Mouse (Mus musculus) limb, embryonic 14.5 days (tissue): ENCODE measurements around the gene Zfp28. TPM values are rescaled to one million over a fixed set of nuclear protein-coding genes. Genes with fewer than 3 reads are reported as not detected.
A peak's percentile ranks its signal among the peaks of the same experiment; 100 is the strongest.

Source experiments
- ATAC-seq: fragments of 200-750 bp; cut with Nextera tagmentation; 2 replicates; pipeline ENCODE4 v1.8.0; 2017; ENCODE audit warnings: low read depth, moderate number of reproducible peaks, moderate TSS enrichment; ENCODE audit not compliant: low FRiP score
- DNase-seq: peaks from one replicate; pipeline ENCODE4 v3.0.0-alpha.2; 2015; ENCODE audit warnings: low spot score
- H3K27ac ChIP-seq: fragments of 300-500 bp; sonication (generic); replicated peaks from 2 replicates; pipeline ENCODE4 v1.5.1; 2014; ENCODE audit warnings: low read depth, mild to moderate bottlenecking, low read length, moderate library complexity, mixed read lengths
- H3K27me3 ChIP-seq: fragments of 300-500 bp; sonication (generic); 2 replicates; pipeline ENCODE4 v1.6.1; 2014; ENCODE audit warnings: low read length, mixed read lengths; ENCODE audit not compliant: control insufficient read depth, insufficient read depth
- H3K36me3 ChIP-seq: fragments of 300-500 bp; sonication (generic); 2 replicates; pipeline ENCODE4 v1.6.1; 2014; ENCODE audit warnings: mild to moderate bottlenecking, low read length, moderate library complexity, mixed read lengths; ENCODE audit not compliant: control insufficient read depth, insufficient read depth
- H3K4me1 ChIP-seq: fragments of 300-500 bp; sonication (generic); 2 replicates; pipeline ENCODE4 v1.6.1; 2014; ENCODE audit warnings: antibody characterized with exemption, low read length, mixed read lengths; ENCODE audit not compliant: control insufficient read depth, insufficient read depth
- H3K4me2 ChIP-seq: fragments of 300-500 bp; sonication (generic); replicated peaks from 2 replicates; pipeline ENCODE4 v1.6.1; 2014; ENCODE audit warnings: low read depth, mild to moderate bottlenecking, low read length, moderate library complexity; ENCODE audit not compliant: severe bottlenecking
- H3K4me3 ChIP-seq: fragments of 300-500 bp; sonication (generic); replicated peaks from 2 replicates; pipeline ENCODE4 v1.5.1; 2014; ENCODE audit warnings: low read length
- H3K9ac ChIP-seq: fragments of 300-500 bp; sonication (generic); 2 replicates; pipeline ENCODE4 v1.6.1; 2014; ENCODE audit warnings: mild to moderate bottlenecking, low read depth, low read length, moderate library complexity; ENCODE audit not compliant: severe bottlenecking
- H3K9me3 ChIP-seq: fragments of 300-500 bp; sonication (generic); 2 replicates; pipeline ENCODE4 v1.6.1; 2016; ENCODE audit warnings: low read length; ENCODE audit not compliant: control insufficient read depth
- POLR2A ChIP-seq: fragments of 200-500 bp; IDR thresholded peaks from 2 replicates; pipeline ENCODE4 v1.8.0; 2012; ENCODE audit warnings: inconsistent platforms, mild to moderate bottlenecking, moderate library complexity, borderline replicate concordance; ENCODE audit not compliant: insufficient read depth, insufficient read length; ENCODE audit errors: extremely low read depth
- WGBS: fragments of 180-500 bp; shearing (Covaris S2); extraction: QIAGEN DNeasy Blood & Tissue Kit; methylation state at CpG from one replicate; pipeline ENCODE4 v1.1.7; 2014; 5-methylcytosine and 5-hydroxymethylcytosine counted together
- polyA plus RNA-seq, 2 experiments: library from polyadenylated mRNA; depleted of rRNA in 1 of 2; stranded (reverse) in 1 of 2; unstranded in 1 of 2; fragments of >200 nt; fragmentation: Nextera tagmentation in 1 of 2; extraction: Ambion mirVana in 1 of 2; gene quantifications; 2 replicates each; pipeline versions ENCODE4 v1.2.1 to v1.2.3; 2012 to 2014

Zfp28 gene
- polyA plus RNA-seq, 2 experiments = 11.0 to 11.1 TPM

DNA sequence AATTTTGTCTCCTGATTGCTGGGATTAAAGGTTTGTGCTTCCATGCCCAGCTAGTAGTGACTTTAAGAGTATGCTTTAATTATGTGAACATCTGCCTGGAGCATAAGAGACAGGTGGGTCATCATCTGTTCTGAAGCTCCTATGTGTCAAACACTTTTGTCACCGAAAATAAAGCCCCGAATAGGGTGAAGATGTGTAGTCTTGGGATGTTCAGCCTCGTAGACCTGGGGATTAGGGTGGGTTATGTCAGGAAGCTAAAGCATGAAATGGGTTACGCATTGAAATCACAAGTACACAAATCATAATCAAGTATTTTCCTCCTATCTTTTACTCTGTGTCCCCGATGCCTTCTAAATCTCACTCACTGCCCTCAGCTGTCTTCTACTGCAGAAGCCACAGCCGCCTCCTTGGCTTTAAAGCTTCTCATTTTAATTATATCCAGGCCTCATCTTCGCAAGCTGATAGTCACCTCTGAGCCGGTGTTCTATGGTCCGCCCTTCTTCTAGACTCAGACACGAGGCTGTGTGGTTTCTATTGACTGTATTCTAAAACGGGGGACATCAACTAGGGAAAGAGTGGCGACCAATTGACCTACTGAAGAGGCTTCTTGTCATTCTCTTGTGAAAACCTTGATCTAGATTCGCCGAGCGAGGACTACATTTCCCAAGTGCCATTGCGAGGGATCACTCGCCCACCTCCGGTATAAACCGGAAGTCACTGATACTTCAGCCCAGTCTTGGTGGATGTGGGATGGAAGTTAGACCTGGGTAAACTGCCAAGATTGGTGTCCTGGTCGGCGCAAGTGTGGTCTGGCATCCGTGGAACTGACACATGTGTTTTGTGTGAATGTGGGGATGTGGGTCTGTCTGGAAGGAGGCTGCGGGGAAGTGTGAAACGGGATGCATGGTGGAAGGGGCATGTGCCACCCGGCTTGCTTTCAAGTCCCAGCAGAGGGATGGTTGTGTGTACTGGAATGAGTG lies 15.2 kb downstream of the Zfp28 start, which contains the start of gene Smim17:
Gene Smim17, plus strand, starts transcription at position 720 of the 980 bp plus-strand sequence.
- Histone ChIP-seq H3K27ac (no peak within 1 kb of the TSS), H3K4me3 (peak within 1 kb of the TSS; percentile 46), H3K27me3 (no peaks in the 10 kb centered on the region), H3K36me3 (peaks cover 12% of the 10 kb centered on the region), H3K4me2 (peak within 1 kb of the TSS; percentile 70), H3K9ac (peak within 1 kb of the TSS; percentile 60), H3K4me1 (peaks cover 5% of the 10 kb centered on the region; the same call in 1 of the 2 replicates), H3K9me3 (no peaks in the 10 kb centered on the region)
- TF ChIP-seq POLR2A = no peak
- DNase-seq (peak; percentile 75), ATAC-seq (peak; percentile 76)
- 24% methylated on average over 25 of the region's 25 CpGs for WGBS

DNA sequence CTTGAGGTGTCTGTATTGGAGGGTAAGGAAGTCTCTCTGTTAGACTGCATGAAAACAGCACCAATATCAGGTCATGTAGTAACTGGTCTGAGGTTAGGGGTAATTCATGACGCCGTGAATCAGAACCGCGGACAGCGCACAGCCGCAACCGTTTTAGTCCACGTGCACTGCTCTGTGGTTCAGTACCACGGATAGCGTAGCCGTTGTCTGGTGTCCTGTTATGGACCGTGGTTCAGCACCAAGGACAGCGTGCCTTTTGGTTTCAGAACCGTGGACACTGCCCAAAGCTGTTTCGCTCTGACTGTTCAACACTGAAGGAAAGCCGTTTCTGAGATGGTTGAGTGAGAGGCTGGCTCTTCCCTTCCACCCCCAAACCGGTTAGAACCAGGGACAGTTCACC lies 26.9 kb downstream of the Zfp28 start, which contains the start of gene Gm20715:
Gene Gm20715, plus strand, starts transcription at position 235 of the 400 bp plus-strand sequence.
- H3K4me3 ChIP-seq = no peak within 1 kb of the TSS
- no peaks in the 10 kb centered on the region for H3K27me3 ChIP-seq
- no peaks in the 10 kb centered on the region for H3K4me1 ChIP-seq
- no peak within 1 kb of the TSS for H3K4me2 ChIP-seq
- no peaks in the 10 kb centered on the region for H3K36me3 ChIP-seq
- H3K9me3 ChIP-seq = no peaks in the 10 kb centered on the region
- DNase-seq = peak; percentile 99
- no peak within 1 kb of the TSS for H3K9ac ChIP-seq
- H3K27ac ChIP-seq = no peak within 1 kb of the TSS
- WGBS = under 1% methylated on average over 17 of the region's 17 CpGs
- ATAC-seq = peak; percentile 96
- no peak for TF ChIP-seq POLR2A

DNA sequence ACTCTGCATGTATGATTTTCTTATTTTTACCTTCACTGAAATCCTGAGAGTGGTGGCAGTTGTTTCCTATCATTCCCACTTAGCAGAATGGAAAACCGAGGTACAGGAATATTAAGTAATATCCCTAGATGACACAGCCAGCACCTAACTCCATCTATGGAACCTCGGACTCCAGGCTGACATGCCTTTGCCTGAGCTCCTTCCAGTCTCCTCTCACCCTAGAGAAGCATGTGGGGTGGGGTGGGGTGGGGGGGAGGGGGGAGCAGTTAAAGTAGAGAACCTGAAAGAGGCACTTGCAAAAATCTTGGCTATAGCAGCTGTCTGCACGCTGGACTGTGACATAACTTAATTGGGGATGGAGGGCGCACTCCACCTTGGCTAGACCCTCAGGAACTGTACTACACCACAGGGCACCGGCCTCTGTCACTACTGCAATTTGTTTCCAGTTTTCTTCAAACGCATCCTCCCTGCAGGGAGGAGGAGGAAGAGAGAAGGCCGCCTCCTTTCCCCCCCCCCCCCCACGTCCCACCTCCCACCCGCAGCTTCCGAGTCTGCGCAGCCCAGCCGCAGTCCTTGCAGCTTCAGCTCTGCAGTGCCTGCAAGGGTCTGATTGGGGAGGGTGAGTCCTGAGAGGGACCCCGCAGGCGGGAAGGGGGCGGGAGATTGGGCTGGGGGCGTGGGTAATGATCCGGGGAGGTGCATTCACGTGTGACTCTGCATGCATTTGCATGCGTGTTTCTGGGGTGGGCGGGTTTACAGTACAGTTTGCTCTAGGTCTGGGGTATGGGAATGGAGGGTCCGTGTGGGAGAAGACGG lies 31.7 kb downstream of the Zfp28 start:
- ATAC-seq (no peak), DNase-seq (no peak)
- no peak for TF ChIP-seq POLR2A
- no peak overlapping the region for H3K4me2 ChIP-seq
- no peaks in the 10 kb centered on the region for H3K36me3 ChIP-seq
- H3K27me3 ChIP-seq = no peaks in the 10 kb centered on the region
- H3K9ac ChIP-seq = no peak overlapping the region
- H3K27ac ChIP-seq = no peak overlapping the region
- no peaks in the 10 kb centered on the region for H3K9me3 ChIP-seq
- WGBS = 9% methylated on average over 19 of the region's 22 CpGs
- no peak overlapping the region for H3K4me3 ChIP-seq
- H3K4me1 ChIP-seq = no peaks in the 10 kb centered on the region

DNA sequence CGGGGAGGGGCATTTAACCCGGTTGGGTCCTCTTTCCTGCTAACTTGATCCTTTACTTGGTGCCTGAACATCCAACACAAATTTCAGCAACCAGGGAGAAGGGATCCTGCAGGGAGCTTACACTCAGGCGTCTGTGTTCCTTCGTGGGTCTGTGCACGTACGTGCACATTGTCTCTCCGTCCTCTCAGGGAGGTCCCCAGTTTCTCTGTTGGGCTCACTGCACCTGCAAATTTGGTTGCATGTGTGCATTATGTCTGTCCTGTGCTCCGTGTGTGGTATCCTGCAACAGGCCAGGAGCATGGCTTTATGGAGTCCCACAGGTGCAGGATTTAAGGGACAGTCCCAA lies 32.3 kb downstream of the Zfp28 start:
- H3K4me2 ChIP-seq = no peak overlapping the region
- H3K9me3 ChIP-seq = no peaks in the 10 kb centered on the region
- no peak for DNase-seq
- H3K27ac ChIP-seq = no peak overlapping the region
- 17% methylated on average over 8 of the region's 8 CpGs for WGBS
- no peaks in the 10 kb centered on the region for H3K36me3 ChIP-seq
- no peak overlapping the region for H3K4me3 ChIP-seq
- ATAC-seq = no peak
- H3K9ac ChIP-seq = no peak overlapping the region
- no peak for TF ChIP-seq POLR2A
- H3K4me1 ChIP-seq = no peaks in the 10 kb centered on the region
- H3K27me3 ChIP-seq = no peaks in the 10 kb centered on the region

DNA sequence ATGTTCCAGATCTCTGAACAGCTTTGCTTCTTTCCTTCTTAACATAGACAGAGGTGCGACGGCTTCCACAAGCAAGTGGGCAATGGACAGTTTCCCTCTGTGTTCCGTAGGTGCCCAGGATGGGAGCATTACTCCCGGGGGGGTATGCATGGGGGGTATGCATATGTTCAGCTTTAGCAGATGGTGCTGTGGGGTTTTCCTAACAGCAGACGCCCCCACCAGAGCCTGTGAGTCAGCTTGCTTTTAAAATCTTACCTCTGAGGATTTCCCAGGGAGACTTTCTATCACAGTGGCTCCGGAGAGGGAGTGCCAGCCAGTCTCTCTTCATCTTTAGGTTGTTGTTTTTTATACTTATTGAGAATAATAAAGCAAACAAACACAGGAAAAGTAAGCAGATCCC lies 36.8 kb downstream of the Zfp28 start:
- no peaks in the 10 kb centered on the region for H3K4me1 ChIP-seq
- WGBS = 67% methylated on average over 6 of the region's 6 CpGs
- no peak for ATAC-seq
- H3K36me3 ChIP-seq = no peaks in the 10 kb centered on the region
- no peak for DNase-seq
- no peak overlapping the region for H3K4me2 ChIP-seq
- H3K4me3 ChIP-seq = no peak overlapping the region
- no peak overlapping the region for H3K27ac ChIP-seq
- H3K9ac ChIP-seq = no peak overlapping the region
- H3K9me3 ChIP-seq = no peaks in the 10 kb centered on the region
- no peak for TF ChIP-seq POLR2A
- H3K27me3 ChIP-seq = no peaks in the 10 kb centered on the region
